Mouse (Mus musculus): ENCODE measurements around the gene Olfr441. TPM values are rescaled to one million over a fixed set of nuclear protein-coding genes. Genes with fewer than 3 reads are reported as not detected.
"Not testable (repeated sequence)": the region's sequence is repeated elsewhere in the genome, so short reads cannot be mapped to it uniquely, and the experiment has no call there.

Gene Olfr441
- not detected in 2 replicates for polyA plus RNA-seq (2014; fragmentation: Nextera tagmentation; extraction: Ambion mirVana)

DNA sequence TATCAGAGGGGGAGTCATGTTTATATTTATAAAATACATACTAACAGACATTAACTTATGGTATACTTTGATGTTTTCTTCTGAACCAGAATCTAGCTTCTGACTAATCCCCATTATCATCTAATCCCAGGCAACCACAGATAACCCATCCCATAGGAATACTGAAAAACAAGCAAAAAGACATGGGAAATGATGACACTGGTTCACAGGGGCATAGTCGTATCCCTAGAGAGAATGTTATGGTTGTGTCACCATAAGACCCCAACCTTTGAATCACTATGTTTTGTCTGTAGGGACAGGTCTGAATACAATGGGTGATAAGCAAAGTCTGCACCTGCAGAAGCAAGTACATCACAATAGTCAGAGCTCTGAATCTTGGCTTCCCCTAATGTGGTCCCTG is at the start of gene Olfr441:
Gene Olfr441 (plus strand): TSS at position 301 of the 400 bp plus-strand sequence.
- H3K9me3 ChIP-seq (replicated peaks; ENCODE audit: control insufficient read depth, low read length); ATAC-seq (replicated peaks; ENCODE audit: insufficient number of reproducible peaks, low FRiP score, low TSS enrichment); H3K27me3 ChIP-seq (ENCODE audit: control insufficient read depth, insufficient read depth, low read length); H3K27ac ChIP-seq (ENCODE audit: low read depth, low read length); H3K4me3 ChIP-seq (ENCODE audit: low read depth, low read length); H3K4me1 ChIP-seq (ENCODE audit: control insufficient read depth, insufficient read depth, low read length); H3K9ac ChIP-seq (ENCODE audit: low read depth, low read length); H3K4me2 ChIP-seq; H3K36me3 ChIP-seq (ENCODE audit: control insufficient read depth, insufficient read depth, low read length): not testable (repeated sequence)
- WGBS (ENCODE audit: insufficient replicate concordance): 77% methylated on average over 1 of the region's 1 CpGs

DNA sequence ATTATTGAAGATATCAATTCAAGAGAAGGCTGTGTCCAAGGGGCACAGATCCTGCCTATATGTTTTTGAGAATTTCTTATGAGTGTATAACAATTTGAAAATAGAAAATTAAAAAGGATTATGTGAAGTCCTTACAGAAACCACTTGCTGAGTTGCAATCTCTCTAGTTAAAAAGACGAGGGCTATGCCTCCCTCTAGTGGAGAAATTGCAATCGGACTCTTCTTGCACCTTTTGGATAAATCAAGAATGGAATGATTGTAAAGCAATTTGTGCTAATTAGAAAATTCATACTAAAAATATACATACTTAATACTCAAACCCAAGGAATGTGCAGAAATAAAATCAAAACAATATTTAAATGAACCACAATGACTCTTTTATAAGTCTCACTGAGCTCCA is 27.4 kb upstream of the Olfr441 start:
- ATAC-seq (replicated peaks; ENCODE audit: insufficient number of reproducible peaks, low FRiP score, low TSS enrichment): no peak
- Histone ChIP-seq H3K27me3 (ENCODE audit: control insufficient read depth, insufficient read depth, low read length) (no peaks in the 10 kb centered on the region), H3K9ac (ENCODE audit: low read depth, low read length) (no peak overlapping the region), H3K9me3 (replicated peaks; ENCODE audit: control insufficient read depth, low read length) (no peaks in the 10 kb centered on the region), H3K4me1 (ENCODE audit: control insufficient read depth, insufficient read depth, low read length) (no peaks in the 10 kb centered on the region), H3K36me3 (ENCODE audit: control insufficient read depth, insufficient read depth, low read length) (no peaks in the 10 kb centered on the region), H3K4me3 (ENCODE audit: low read depth, low read length) (no peak overlapping the region), H3K27ac (ENCODE audit: low read depth, low read length) (no peak overlapping the region), H3K4me2 (no peak overlapping the region)
- 18% methylated on average over 2 of the region's 2 CpGs for WGBS (ENCODE audit: insufficient replicate concordance)

DNA sequence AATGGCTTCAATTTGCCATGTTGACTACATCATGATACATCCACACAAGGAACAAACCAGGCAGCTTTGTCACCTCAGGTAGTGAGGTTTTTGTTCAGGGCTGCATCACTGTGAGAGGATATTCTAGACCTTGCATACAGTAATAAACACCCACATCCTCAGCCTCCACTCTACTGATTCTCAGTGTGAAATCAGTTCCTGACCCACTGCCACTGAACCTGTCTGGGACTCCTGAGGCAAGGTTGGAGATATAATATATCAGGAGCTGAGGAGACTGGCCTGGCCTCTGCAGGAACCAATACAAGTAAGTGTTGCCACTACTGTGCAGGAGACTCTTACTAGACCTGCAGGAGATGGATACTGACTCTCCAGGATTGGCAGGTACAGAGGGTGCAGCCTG is 24.8 kb upstream of the Olfr441 start:
- H3K36me3 ChIP-seq (ENCODE audit: control insufficient read depth, insufficient read depth, low read length): not testable (repeated sequence)

DNA sequence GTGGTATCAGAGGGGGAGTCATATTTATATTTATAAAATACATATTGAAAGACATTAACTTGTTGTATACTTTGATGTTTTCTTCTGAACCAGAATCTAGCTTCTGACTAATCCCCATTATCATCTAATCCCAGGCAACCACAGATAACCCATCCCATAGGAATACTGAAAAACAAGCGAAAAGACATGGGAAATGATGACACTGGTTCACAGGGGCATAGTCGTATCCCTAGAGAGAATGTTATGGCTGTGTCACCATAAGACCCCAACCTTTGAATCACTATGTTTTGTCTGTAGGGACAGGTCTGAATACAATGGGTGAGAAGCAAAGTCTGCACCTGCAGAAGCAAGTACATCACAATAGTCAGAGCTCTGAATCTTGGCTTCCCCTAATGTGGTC is 40.1 kb downstream of the Olfr441 start, which contains the start of gene Olfr237-ps1:
Gene Olfr237-ps1 (plus strand): TSS at position 301 of the 400 bp plus-strand sequence.
- H3K4me2 ChIP-seq; H3K9ac ChIP-seq (ENCODE audit: low read depth, low read length); H3K4me1 ChIP-seq (ENCODE audit: control insufficient read depth, insufficient read depth, low read length); H3K4me3 ChIP-seq (ENCODE audit: low read depth, low read length); H3K36me3 ChIP-seq (ENCODE audit: control insufficient read depth, insufficient read depth, low read length); H3K27ac ChIP-seq (ENCODE audit: low read depth, low read length); H3K27me3 ChIP-seq (ENCODE audit: control insufficient read depth, insufficient read depth, low read length); H3K9me3 ChIP-seq (replicated peaks; ENCODE audit: control insufficient read depth, low read length); ATAC-seq (replicated peaks; ENCODE audit: insufficient number of reproducible peaks, low FRiP score, low TSS enrichment): not testable (repeated sequence)
- 69% methylated on average over 2 of the region's 2 CpGs for WGBS (ENCODE audit: insufficient replicate concordance)

More for the DNA sequence above, 24.8 kb upstream of the Olfr441 start:
- H3K4me2 ChIP-seq; H3K9ac ChIP-seq (ENCODE audit: low read depth, low read length); H3K27ac ChIP-seq (ENCODE audit: low read depth, low read length); H3K4me3 ChIP-seq (ENCODE audit: low read depth, low read length); H3K4me1 ChIP-seq (ENCODE audit: control insufficient read depth, insufficient read depth, low read length); H3K9me3 ChIP-seq (replicated peaks; ENCODE audit: control insufficient read depth, low read length); ATAC-seq (replicated peaks; ENCODE audit: insufficient number of reproducible peaks, low FRiP score, low TSS enrichment); H3K27me3 ChIP-seq (ENCODE audit: control insufficient read depth, insufficient read depth, low read length): not testable (repeated sequence)

DNA sequence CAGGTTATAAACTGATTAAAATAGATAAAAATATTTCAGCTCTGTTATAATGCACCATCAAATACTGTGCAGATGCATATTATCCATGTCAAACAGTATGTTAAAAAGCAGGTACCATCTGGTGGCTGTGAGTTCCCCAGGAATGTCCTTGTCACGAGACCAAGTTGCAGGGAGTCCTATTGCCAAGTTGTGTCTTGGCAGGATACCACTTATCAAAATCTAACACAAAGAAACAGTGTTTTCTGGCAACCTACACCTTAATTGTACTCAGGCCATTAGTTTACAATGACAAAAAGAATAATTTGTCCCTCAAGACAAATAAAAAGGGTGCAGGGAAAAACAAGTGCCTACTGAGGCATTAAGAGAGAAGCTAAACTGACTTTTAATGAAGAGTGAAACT is 53.3 kb downstream of the Olfr441 start:
- Histone ChIP-seq H3K27ac (ENCODE audit: low read depth, low read length) (no peak overlapping the region), H3K27me3 (ENCODE audit: control insufficient read depth, insufficient read depth, low read length) (no peaks in the 10 kb centered on the region), H3K36me3 (ENCODE audit: control insufficient read depth, insufficient read depth, low read length) (no peaks in the 10 kb centered on the region), H3K4me3 (ENCODE audit: low read depth, low read length) (no peak overlapping the region), H3K9ac (ENCODE audit: low read depth, low read length) (no peak overlapping the region), H3K9me3 (replicated peaks; ENCODE audit: control insufficient read depth, low read length) (no peaks in the 10 kb centered on the region), H3K4me2 (no peak overlapping the region), H3K4me1 (ENCODE audit: control insufficient read depth, insufficient read depth, low read length) (no peaks in the 10 kb centered on the region)
- whole genome bisulfite sequencing (ENCODE audit: insufficient replicate concordance): 50% methylated on average over 1 of the region's 1 CpGs
- ATAC-seq (replicated peaks; ENCODE audit: insufficient number of reproducible peaks, low FRiP score, low TSS enrichment): no peak

DNA sequence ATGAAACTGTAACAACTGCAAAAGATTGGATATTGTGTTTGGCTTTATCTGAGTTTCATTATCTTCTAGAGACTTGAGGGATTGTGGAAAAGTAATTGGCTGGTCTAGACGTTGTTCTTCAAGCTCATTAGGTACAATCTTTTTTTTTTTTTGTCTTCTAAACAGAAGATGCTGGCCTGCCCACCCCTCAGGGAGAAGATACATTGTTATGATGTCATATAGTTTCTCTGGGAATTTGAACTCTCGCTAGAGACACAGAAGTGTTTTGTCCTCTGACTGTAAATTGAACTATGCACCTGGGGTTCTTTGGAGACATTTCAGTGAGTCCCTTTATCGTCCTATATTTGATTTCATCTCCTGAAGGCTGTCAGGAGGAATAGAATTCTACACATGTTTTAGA is 56.8 kb downstream of the Olfr441 start, which contains the start of gene Olfr437:
Gene Olfr437 (plus strand): TSS at position 301 of the 400 bp plus-strand sequence.
- no peak within 1 kb of the TSS for H3K4me2 ChIP-seq

DNA sequence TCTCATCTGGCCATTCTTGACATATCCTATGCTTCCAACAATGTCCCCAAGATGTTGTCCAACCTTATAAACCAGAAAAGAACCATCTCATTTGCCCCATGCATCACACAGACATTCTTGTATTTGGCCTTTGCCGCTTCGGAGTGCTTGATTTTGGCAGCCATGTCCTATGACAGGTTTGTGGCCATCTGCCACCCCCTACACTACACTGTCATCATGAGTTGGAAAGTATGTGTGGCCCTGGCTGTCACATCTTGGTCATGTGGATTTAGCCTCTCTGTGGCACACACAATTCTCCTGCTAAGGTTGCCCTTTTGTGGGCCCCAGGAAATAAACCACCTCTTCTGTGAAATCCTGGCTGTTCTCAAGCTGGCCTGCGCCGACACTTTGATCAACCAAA is 61.1 kb downstream of the Olfr441 start:
- Histone ChIP-seq H3K4me2 (no peak overlapping the region), H3K4me1 (ENCODE audit: control insufficient read depth, insufficient read depth, low read length) (no peaks in the 10 kb centered on the region), H3K36me3 (ENCODE audit: control insufficient read depth, insufficient read depth, low read length) (no peaks in the 10 kb centered on the region), H3K9ac (ENCODE audit: low read depth, low read length) (no peak overlapping the region), H3K27me3 (ENCODE audit: control insufficient read depth, insufficient read depth, low read length) (no peaks in the 10 kb centered on the region), H3K9me3 (replicated peaks; ENCODE audit: control insufficient read depth, low read length) (no peaks in the 10 kb centered on the region), H3K4me3 (ENCODE audit: low read depth, low read length) (no peak overlapping the region), H3K27ac (ENCODE audit: low read depth, low read length) (no peak overlapping the region)
- no peak for ATAC-seq (replicated peaks; ENCODE audit: insufficient number of reproducible peaks, low FRiP score, low TSS enrichment)
- 86% methylated on average over 4 of the region's 4 CpGs for WGBS (ENCODE audit: insufficient replicate concordance)

More for the DNA sequence above, 56.8 kb downstream of the Olfr441 start, which contains the start of gene Olfr437:
- no peak for ATAC-seq (replicated peaks; ENCODE audit: insufficient number of reproducible peaks, low FRiP score, low TSS enrichment)
- H3K4me1 ChIP-seq (ENCODE audit: control insufficient read depth, insufficient read depth, low read length): no peaks in the 10 kb centered on the region
- 62% methylated on average over 3 of the region's 3 CpGs for whole genome bisulfite sequencing (ENCODE audit: insufficient replicate concordance)
- no peak within 1 kb of the TSS for H3K9ac ChIP-seq (ENCODE audit: low read depth, low read length)
- H3K9me3 ChIP-seq (replicated peaks; ENCODE audit: control insufficient read depth, low read length): no peaks in the 10 kb centered on the region
- H3K4me3 ChIP-seq (ENCODE audit: low read depth, low read length): no peak within 1 kb of the TSS
- no peaks in the 10 kb centered on the region for H3K36me3 ChIP-seq (ENCODE audit: control insufficient read depth, insufficient read depth, low read length)
- H3K27ac ChIP-seq (ENCODE audit: low read depth, low read length): no peak within 1 kb of the TSS
- H3K27me3 ChIP-seq (ENCODE audit: control insufficient read depth, insufficient read depth, low read length): no peaks in the 10 kb centered on the region

Other genes starting within 250 kb of the Olfr441 start
- gene Olfr448, start 215.9 kb upstream of the Olfr441 start, polyA plus RNA-seq (2014; fragmentation: Nextera tagmentation; extraction: Ambion mirVana): not detected in 2 replicates
- not detected in 2 replicates for gene Olfr447, start 197.5 kb upstream of the Olfr441 start, polyA plus RNA-seq (2014; fragmentation: Nextera tagmentation; extraction: Ambion mirVana)
- gene Olfr446, start 185.0 kb upstream of the Olfr441 start, polyA plus RNA-seq (2014; fragmentation: Nextera tagmentation; extraction: Ambion mirVana): not detected in 2 replicates
- not detected in 2 replicates for gene Olfr444, start 157.3 kb upstream of the Olfr441 start, polyA plus RNA-seq (2014; fragmentation: Nextera tagmentation; extraction: Ambion mirVana)
- gene Olfr237-ps1, start 40.2 kb downstream of the Olfr441 start, polyA plus RNA-seq (2014; fragmentation: Nextera tagmentation; extraction: Ambion mirVana): not detected in 2 replicates
- gene Olfr437, start 56.9 kb downstream of the Olfr441 start, polyA plus RNA-seq (2014; fragmentation: Nextera tagmentation; extraction: Ambion mirVana): not detected in 2 replicates
- not detected in 2 replicates for gene Olfr13, start 65.8 kb downstream of the Olfr441 start, polyA plus RNA-seq (2014; fragmentation: Nextera tagmentation; extraction: Ambion mirVana)
- gene Olfr435, start 90.8 kb downstream of the Olfr441 start, polyA plus RNA-seq (2014; fragmentation: Nextera tagmentation; extraction: Ambion mirVana): not detected in 2 replicates
- gene Olfr434, start 106.7 kb downstream of the Olfr441 start, polyA plus RNA-seq (2014; fragmentation: Nextera tagmentation; extraction: Ambion mirVana): not detected in 2 replicates
- not detected in 2 replicates for gene Olfr47, start 125.2 kb downstream of the Olfr441 start, polyA plus RNA-seq (2014; fragmentation: Nextera tagmentation; extraction: Ambion mirVana)
- gene Arhgef5, start 159.2 kb downstream of the Olfr441 start, polyA plus RNA-seq (2014; fragmentation: Nextera tagmentation; extraction: Ambion mirVana): 5.1 and 7.5 TPM in 2 replicates
- not detected in 2 replicates for gene Nobox, start 203.2 kb downstream of the Olfr441 start, polyA plus RNA-seq (2014; fragmentation: Nextera tagmentation; extraction: Ambion mirVana)

Measured in heart, embryonic 11.5 days (tissue).